Mouse (Mus musculus) liver, embryonic 14.5 days (tissue): ENCODE data around the gene Gaa. TPM values are rescaled to one million over a fixed set of nuclear protein-coding genes. Genes with fewer than 3 reads are reported as not detected.
A peak's percentile ranks its signal among the peaks of the same experiment; 100 is the strongest.

ENCODE experiments used
- ATAC-seq: fragments of 200-750 bp; cut with Nextera tagmentation; 2 replicates; pipeline ENCODE4 v1.8.0; 2017; ENCODE audit warnings: moderate number of reproducible peaks, mild to moderate bottlenecking, moderate library complexity; ENCODE audit not compliant: insufficient read depth
- DNase-seq, 3 experiments: peaks; one replicate each; pipeline ENCODE4 v3.0.0-alpha.2; 2012 to 2013; ENCODE audit warnings: low read depth in 3 of 3, low spot score in 3 of 3
- H3K27ac ChIP-seq: fragments of 300-500 bp; sonication (generic); 2 replicates; pipeline ENCODE4 v1.5.1; 2014; ENCODE audit warnings: moderate library complexity, mild to moderate bottlenecking, control low read depth, inconsistent platforms
- H3K27me3 ChIP-seq: fragments of 300-500 bp; sonication (generic); 2 replicates; pipeline ENCODE4 v1.6.1; 2014; ENCODE audit warnings: mild to moderate bottlenecking, low read length, moderate library complexity; ENCODE audit not compliant: control insufficient read depth, insufficient read depth
- H3K36me3 ChIP-seq: fragments of 300-500 bp; sonication (generic); replicated peaks from 2 replicates; pipeline ENCODE4 v1.6.1; 2014; ENCODE audit warnings: low read depth; ENCODE audit not compliant: control insufficient read depth, insufficient read depth
- H3K4me1 ChIP-seq, 2 experiments: fragments of 200-500 bp in 1 of 2; fragments of 300-500 bp in 1 of 2; sonication (generic) in 1 of 2; replicated peaks; 2 replicates each; pipeline ENCODE4 v1.6.1; 2012 to 2014; ENCODE audit warnings: antibody characterized with exemption in 1 of 2, inconsistent platforms in 1 of 2, low read length in 1 of 2; ENCODE audit not compliant: control insufficient read depth in 2 of 2, insufficient read depth in 2 of 2
- H3K4me2 ChIP-seq: fragments of 300-500 bp; sonication (generic); 2 replicates; pipeline ENCODE4 v1.6.1; 2014; ENCODE audit warnings: low read depth, mild to moderate bottlenecking, control low read depth, moderate library complexity
- H3K4me3 ChIP-seq, 2 experiments: fragments of 200-500 bp in 1 of 2; fragments of 300-500 bp in 1 of 2; sonication (generic) in 1 of 2; 2 replicates each; pipeline ENCODE4 v1.5.1; 2012 to 2014; ENCODE audit warnings: low read depth in 2 of 2, low read length in 2 of 2, mild to moderate bottlenecking in 2 of 2, control low read depth in 1 of 2, inconsistent platforms in 1 of 2, moderate library complexity in 1 of 2; ENCODE audit not compliant: insufficient read depth in 1 of 2
- H3K9ac ChIP-seq: fragments of 300-500 bp; sonication (generic); replicated peaks from 2 replicates; pipeline ENCODE4 v1.6.1; 2014; ENCODE audit warnings: mild to moderate bottlenecking, control low read depth, moderate library complexity
- H3K9me3 ChIP-seq: fragments of 300-500 bp; sonication (generic); 2 replicates; pipeline ENCODE4 v1.6.1; 2016; ENCODE audit warnings: low read length, mixed read lengths; ENCODE audit not compliant: control insufficient read depth
- CTCF ChIP-seq: IDR thresholded peaks from 2 replicates; pipeline ENCODE4 v1.5.1; 2016; ENCODE audit warnings: antibody characterized with exemption, low read depth, control low read depth
- EP300 ChIP-seq: IDR thresholded peaks from 2 replicates; pipeline ENCODE4 v1.6.1; 2016; ENCODE audit warnings: antibody characterized with exemption, low read depth
- WGBS: fragments of 180-500 bp; shearing (Covaris S2); extraction: QIAGEN DNeasy Blood & Tissue Kit; methylation state at CpG from one replicate; pipeline ENCODE4 v1.1.7; 2014; ENCODE audit not compliant: insufficient replicate concordance; 5-methylcytosine and 5-hydroxymethylcytosine counted together
- polyA plus RNA-seq, 2 experiments: library from polyadenylated mRNA; depleted of rRNA in 1 of 2; stranded (reverse) in 1 of 2; unstranded in 1 of 2; fragments of >200 nt; fragmentation: Nextera tagmentation in 1 of 2; extraction: Ambion mirVana in 1 of 2; gene quantifications; 2 replicates each; pipeline versions ENCODE4 v1.2.1 to v1.2.3; 2012 to 2014

Gene Gaa
- polyA plus RNA-seq, 2 experiments = 11.8 to 14.7 TPM

GRCm38 (mm10) chr11:119234770-119235169 is 32.9 kb upstream of the Gaa start:
- ATAC-seq (no peak), DNase-seq (no peak)
- 75% methylated on average over 10 of the region's 10 CpGs for WGBS
- Histone ChIP-seq H3K27me3 (peaks cover 3% of the 10 kb centered on the region), H3K4me1 (0 out of 4 replicates have a peak, but pooled peaks cover 0 to 3% of the 10 kb centered on the region in 2 experiments), H3K9ac (no peak overlapping the region), H3K27ac (no peak overlapping the region), H3K4me3 (no peak overlapping the region), H3K9me3 (no peaks in the 10 kb centered on the region), H3K36me3 (no peaks in the 10 kb centered on the region), H3K4me2 (no peak overlapping the region)
- no peak for TF ChIP-seq CTCF
- no peak for TF ChIP-seq EP300

GRCm38 (mm10) chr11:119235596-119235995 is 32.1 kb upstream of the Gaa start:
- Histone ChIP-seq H3K27me3 (no peaks in the 10 kb centered on the region; the same call in 1 of the 2 replicates), H3K4me1 (0 out of 4 replicates have a peak, but pooled peaks cover 0 to 3% of the 10 kb centered on the region in 2 experiments), H3K27ac (no peak overlapping the region), H3K4me2 (no peak overlapping the region), H3K9ac (no peak overlapping the region), H3K4me3 (no peak overlapping the region), H3K9me3 (no peaks in the 10 kb centered on the region), H3K36me3 (no peaks in the 10 kb centered on the region)
- DNase-seq = peak in 1 of 3 experiments; percentile 35
- ATAC-seq = no peak
- TF ChIP-seq CTCF (peak; percentile 79), EP300 (no peak)
- 60% methylated on average over 4 of the region's 4 CpGs for WGBS

GRCm38 (mm10) chr11:119236354-119236753 is 31.3 kb upstream of the Gaa start:
- H3K4me3 ChIP-seq = no peak overlapping the region
- no peaks in the 10 kb centered on the region; the same call in 1 of the 2 replicates for H3K27me3 ChIP-seq
- TF ChIP-seq CTCF = no peak
- no peak for TF ChIP-seq EP300
- H3K4me1 ChIP-seq = 0 out of 4 replicates have a peak, but pooled peaks cover 0 to 3% of the 10 kb centered on the region in 2 experiments
- no peaks in the 10 kb centered on the region for H3K36me3 ChIP-seq
- no peak overlapping the region for H3K4me2 ChIP-seq
- no peak overlapping the region for H3K9ac ChIP-seq
- H3K27ac ChIP-seq = no peak overlapping the region
- no peak for DNase-seq
- H3K9me3 ChIP-seq = no peaks in the 10 kb centered on the region
- ATAC-seq = no peak
- WGBS = 22% methylated on average over 8 of the region's 8 CpGs

GRCm38 (mm10) chr11:119237007-119237406 is 30.7 kb upstream of the Gaa start:
- Histone ChIP-seq H3K4me3 (no peak overlapping the region), H3K4me2 (no peak overlapping the region), H3K4me1 (0 out of 4 replicates have a peak, but pooled peaks cover 0 to 3% of the 10 kb centered on the region in 2 experiments), H3K27ac (no peak overlapping the region), H3K27me3 (no peaks in the 10 kb centered on the region; the same call in 1 of the 2 replicates), H3K9ac (no peak overlapping the region), H3K9me3 (no peaks in the 10 kb centered on the region), H3K36me3 (no peaks in the 10 kb centered on the region)
- 62% methylated on average over 3 of the region's 3 CpGs for WGBS
- ATAC-seq (no peak), DNase-seq (no peak)
- TF ChIP-seq EP300 (no peak), CTCF (no peak)

GRCm38 (mm10) chr11:119237568-119238304 is 30.0 kb upstream of the Gaa start:
- Histone ChIP-seq H3K4me2 (peak overlapping the region; percentile 44), H3K4me1 (0 out of 4 replicates have a peak, but pooled peaks cover 0 to 3% of the 10 kb centered on the region in 2 experiments), H3K27me3 (no peaks in the 10 kb centered on the region; the same call in 1 of the 2 replicates), H3K27ac (no peak overlapping the region), H3K4me3 (peak overlapping the region in 1 of 2 experiments; percentile 22; a peak in 1 of 4 replicates), H3K36me3 (no peaks in the 10 kb centered on the region), H3K9ac (no peak overlapping the region), H3K9me3 (no peaks in the 10 kb centered on the region)
- WGBS = 12% methylated on average over 20 of the region's 20 CpGs
- DNase-seq = no peak
- peak; percentile 60; the same call in 1 of the 2 replicates for ATAC-seq
- TF ChIP-seq EP300 (no peak), CTCF (no peak)
